Mouse (Mus musculus) heart, postnatal 36 days (tissue): ENCODE results near the gene BC030867. TPM values are rescaled to one million over a fixed set of nuclear protein-coding genes. Genes with fewer than 3 reads are reported as not detected.

Source experiments
- DNase-seq, 2 experiments: peaks; one replicate each; pipeline ENCODE4 v3.0.0; 2021 to 2022
- intact Hi-C: fragments of 180-260 bp; cut with DNase I; formaldehyde crosslinking; loops from one replicate; pipeline ENCODE4 v1.15.1; 2025
- total RNA-seq, 2 experiments: library from RNA; stranded (reverse); gene quantifications; 2 replicates each; pipeline ENCODE4 v1.2.3; 2021

The BC030867 gene
- under 1 TPM; 0.14 to 0.25 TPM for total RNA-seq

GRCm38 (mm10) chr11:102248630-102249230, at the start of gene BC030867:
TSS of gene BC030867 (plus strand) at chr11:102248882.
- peak; percentile 94 to 97 for DNase-seq
- intact Hi-C loops = loop anchor here (2.0 to 5.0 kb wide), 2 partner anchors 18 to 46 kb away; partner anchors contain the start of gene Hdac5

GRCm38 (mm10) chr11:102199856-102200255, 48.8 kb upstream of the BC030867 start:
- DNase-seq = no peak
- intact Hi-C loops = loop anchor here (5.0 kb wide), 1 partner anchor 47 kb away; the partner anchor contains the start of gene BC030867

- intact Hi-C loops = loop anchor here (5.0 kb wide), 1 partner anchor 46 kb away; the partner anchor contains the start of gene BC030867
- DNase-seq = no peak
Observed at GRCm38 (mm10) chr11:102201408-102201821, 47.3 kb upstream of the BC030867 start.

- intact Hi-C loops = no loop called here
- DNase-seq = no peak
Observed at GRCm38 (mm10) chr11:102206481-102206880, 42.2 kb upstream of the BC030867 start.

- intact Hi-C loops = loop anchor here (2.0 kb wide), 1 partner anchor 15 kb away; no protein-coding TSS in a partner anchor
Observed at GRCm38 (mm10) chr11:102207825-102208777, 40.6 kb upstream of the BC030867 start.

GRCm38 (mm10) chr11:102208846-102209245, 39.8 kb upstream of the BC030867 start:
- no peak for DNase-seq
- intact Hi-C loops = loop anchor here (2.0 kb wide), 1 partner anchor 16 kb away; no protein-coding TSS in a partner anchor

More at GRCm38 (mm10) chr11:102207825-102208777, 40.6 kb upstream of the BC030867 start:
- DNase-seq = no peak

- DNase-seq = no peak
Observed at GRCm38 (mm10) chr11:102209742-102210141, 38.9 kb upstream of the BC030867 start.

GRCm38 (mm10) chr11:102210185-102210584, 38.5 kb upstream of the BC030867 start:
- no peak for DNase-seq
- intact Hi-C loops = no loop called here

More at GRCm38 (mm10) chr11:102209742-102210141, 38.9 kb upstream of the BC030867 start:
- intact Hi-C loops = loop anchor here (2.0 kb wide), 1 partner anchor 17 kb away; no protein-coding TSS in a partner anchor

- no peak for DNase-seq
- intact Hi-C loops = no loop called here
Observed at GRCm38 (mm10) chr11:102211011-102211410, 37.7 kb upstream of the BC030867 start.

GRCm38 (mm10) chr11:102211936-102212341, 36.7 kb upstream of the BC030867 start:
- intact Hi-C loops = no loop called here
- DNase-seq = no peak

- intact Hi-C loops = loop anchor here (5.0 kb wide), 2 partner anchors 218 to 232 kb away; partner anchors contain the start of genes Cfap97d1 and Grn
- no peak for DNase-seq
Observed at GRCm38 (mm10) chr11:102214430-102215156, 34.1 kb upstream of the BC030867 start.

GRCm38 (mm10) chr11:102215511-102215910, 33.2 kb upstream of the BC030867 start:
- no peak for DNase-seq
- intact Hi-C loops = loop anchor here (5.0 kb wide), 2 partner anchors 217 to 233 kb away; partner anchors contain the start of genes Cfap97d1 and Grn

- DNase-seq = peak; percentile 55 to 71
- intact Hi-C loops = loop anchor here (5.0 kb wide), 2 partner anchors 216 to 234 kb away; partner anchors contain the start of genes Cfap97d1 and Grn
Observed at GRCm38 (mm10) chr11:102216056-102216885, 32.4 kb upstream of the BC030867 start.

GRCm38 (mm10) chr11:102216886-102217240, 31.8 kb upstream of the BC030867 start:
- DNase-seq = no peak
- intact Hi-C loops = loop anchor here (5.0 kb wide), 2 partner anchors 215 to 235 kb away; partner anchors contain the start of genes Cfap97d1 and Grn

GRCm38 (mm10) chr11:102217396-102217795, 31.3 kb upstream of the BC030867 start:
- DNase-seq = no peak
- intact Hi-C loops = loop anchor here (5.0 kb wide), 2 partner anchors 215 to 235 kb away; partner anchors contain the start of genes Cfap97d1 and Grn

- DNase-seq = no peak
- intact Hi-C loops = loop anchor here (5.0 kb wide), 2 partner anchors 214 to 236 kb away; partner anchors contain the start of genes Cfap97d1 and Grn
Observed at GRCm38 (mm10) chr11:102217876-102218430, 30.7 kb upstream of the BC030867 start.

GRCm38 (mm10) chr11:102218783-102219182, 29.9 kb upstream of the BC030867 start:
- intact Hi-C loops = loop anchor here (5.0 kb wide), 2 partner anchors 214 to 236 kb away; partner anchors contain the start of genes Cfap97d1 and Grn
- DNase-seq = peak; percentile 96 to 97

- no peak for DNase-seq
- intact Hi-C loops = loop anchor here (5.0 kb wide), 2 partner anchors 213 to 237 kb away; partner anchors contain the start of genes Cfap97d1 and Grn
Observed at GRCm38 (mm10) chr11:102219247-102219993, 29.3 kb upstream of the BC030867 start.
